Mouse (Mus musculus) MEL (cell line): Measurements from ENCODE around the gene Polr3c. TPM values are rescaled to one million over a fixed set of nuclear protein-coding genes. Genes with fewer than 3 reads are reported as not detected.

ENCODE experiments used
- DNase-seq: peaks from one replicate; pipeline ENCODE4 v3.0.0; 2011; ENCODE audit warnings: low read depth, low spot score
- H3K27ac ChIP-seq: 2 replicates; pipeline ENCODE4 v1.5.1; 2012; ENCODE audit warnings: low read depth, mild to moderate bottlenecking, control low read depth, low read length, moderate library complexity; ENCODE audit not compliant: control insufficient read depth
- H3K27me3 ChIP-seq, 2 experiments: fragments of 150-350 bp in 1 of 2; sonication (generic) in 1 of 2; 2 replicates each; pipeline ENCODE4 v1.6.1; 2012; ENCODE audit warnings: low read length in 2 of 2, mild to moderate bottlenecking in 2 of 2, improper control_type of control experiment in 1 of 2, moderate library complexity in 1 of 2; ENCODE audit not compliant: insufficient read depth in 2 of 2, control insufficient read depth in 1 of 2
- H3K36me3 ChIP-seq, 2 experiments: 2 replicates each; pipeline ENCODE4 v1.6.1; 2012 to 2014; ENCODE audit warnings: low read length in 2 of 2, improper control_type of control experiment in 1 of 2, inconsistent platforms in 1 of 2, mild to moderate bottlenecking in 1 of 2; ENCODE audit not compliant: insufficient read depth in 2 of 2, control insufficient read depth in 1 of 2
- H3K4me1 ChIP-seq, 2 experiments: fragments of 150-350 bp in 1 of 2; sonication (generic) in 1 of 2; 2 replicates each; pipeline ENCODE4 v1.6.1; 2012; ENCODE audit warnings: low read length in 2 of 2, improper control_type of control experiment in 1 of 2, mild to moderate bottlenecking in 1 of 2; ENCODE audit not compliant: insufficient read depth in 2 of 2, control insufficient read depth in 1 of 2
- H3K4me3 ChIP-seq, 2 experiments: fragments of 150-350 bp in 1 of 2; sonication (generic) in 1 of 2; 2 replicates each; pipeline ENCODE4 v1.5.1; 2012; ENCODE audit warnings: low read depth in 2 of 2, low read length in 2 of 2, mild to moderate bottlenecking in 2 of 2, moderate library complexity in 2 of 2, control low read depth in 1 of 2, improper control_type of control experiment in 1 of 2; ENCODE audit not compliant: control insufficient read depth in 1 of 2, insufficient read depth in 1 of 2
- H3K79me2 ChIP-seq: 2 replicates; pipeline ENCODE4 v1.6.1; 2012; ENCODE audit warnings: mild to moderate bottlenecking, low read length, moderate library complexity; ENCODE audit not compliant: control insufficient read depth, poor library complexity, insufficient read depth
- H3K9ac ChIP-seq: 2 replicates; pipeline ENCODE4 v1.6.1; 2012; ENCODE audit warnings: low read depth, mild to moderate bottlenecking, control low read depth, low read length, moderate library complexity; ENCODE audit not compliant: control insufficient read depth, poor library complexity, severe bottlenecking
- H3K9me3 ChIP-seq: fragments of 150-350 bp; sonication (generic); replicated peaks from 2 replicates; pipeline ENCODE4 v1.6.1; 2012; ENCODE audit warnings: mild to moderate bottlenecking, low read length, improper control_type of control experiment, moderate library complexity; ENCODE audit not compliant: insufficient read depth
- CHD1 ChIP-seq: IDR thresholded peaks from 2 replicates; pipeline ENCODE4 v1.6.1; 2012; ENCODE audit warnings: low read depth, mild to moderate bottlenecking, inconsistent platforms, low read length, improper control_type of control experiment
- E2F4 ChIP-seq: IDR thresholded peaks from 2 replicates; pipeline ENCODE4 v1.6.1; 2011; ENCODE audit warnings: low read depth, low read length, improper control_type of control experiment, borderline replicate concordance
- ELF1 ChIP-seq: IDR thresholded peaks from 2 replicates; pipeline ENCODE4 v1.6.1; 2014; ENCODE audit warnings: low read depth, mild to moderate bottlenecking, inconsistent platforms, low read length, improper control_type of control experiment, moderate library complexity
- EP300 ChIP-seq, 2 experiments: IDR thresholded peaks; 2 replicates each; pipeline ENCODE4 v1.6.1; 2011; ENCODE audit warnings: improper control_type of control experiment in 2 of 2, low read length in 2 of 2, low read depth in 1 of 2, mild to moderate bottlenecking in 1 of 2
- GATA1 ChIP-seq: IDR thresholded peaks from 2 replicates; pipeline ENCODE4 v1.6.1; 2011; ENCODE audit warnings: low read depth, low read length, improper control_type of control experiment
- HCFC1 ChIP-seq: IDR thresholded peaks from 2 replicates; pipeline ENCODE4 v1.6.1; 2012; ENCODE audit warnings: low read depth, mild to moderate bottlenecking, inconsistent platforms, low read length, improper control_type of control experiment, moderate library complexity
- JUND ChIP-seq: IDR thresholded peaks from 2 replicates; pipeline ENCODE4 v1.6.1; 2011; ENCODE audit warnings: low read depth, mild to moderate bottlenecking, improper control_type of control experiment, low read length
- MAX ChIP-seq: IDR thresholded peaks from 2 replicates; pipeline ENCODE4 v1.6.1; 2011; ENCODE audit warnings: low read length, improper control_type of control experiment
- MEF2A ChIP-seq: IDR thresholded peaks from 2 replicates; pipeline ENCODE4 v1.6.1; 2014; ENCODE audit warnings: low read depth, mild to moderate bottlenecking, inconsistent platforms, low read length, improper control_type of control experiment; ENCODE audit not compliant: poor library complexity, insufficient replicate concordance, severe bottlenecking; ENCODE audit errors: extremely low read depth
- MYB ChIP-seq: IDR thresholded peaks from 2 replicates; pipeline ENCODE4 v1.6.1; 2011; ENCODE audit warnings: mild to moderate bottlenecking, low read depth, low read length, improper control_type of control experiment
- MYC ChIP-seq: IDR thresholded peaks from 2 replicates; pipeline ENCODE4 v1.6.1; 2011; ENCODE audit warnings: low read depth, mild to moderate bottlenecking, low read length, improper control_type of control experiment, moderate library complexity
- NELFE ChIP-seq: IDR thresholded peaks from 2 replicates; pipeline ENCODE4 v1.6.1; 2011; ENCODE audit warnings: low read depth, low read length, improper control_type of control experiment
- NRF1 ChIP-seq: IDR thresholded peaks from 2 replicates; pipeline ENCODE4 v1.6.1; 2014; ENCODE audit warnings: low read depth, mild to moderate bottlenecking, inconsistent platforms, low read length, improper control_type of control experiment, moderate library complexity; ENCODE audit not compliant: poor library complexity, insufficient read depth, severe bottlenecking
- POLR2A ChIP-seq, 2 experiments: IDR thresholded peaks; 2 replicates each; pipeline ENCODE4 v1.6.1; 2011 to 2012; ENCODE audit warnings: low read length in 2 of 2, mild to moderate bottlenecking in 2 of 2, control low read depth in 1 of 2, improper control_type of control experiment in 1 of 2, low read depth in 1 of 2, moderate library complexity in 1 of 2; ENCODE audit not compliant: control insufficient read depth in 1 of 2, insufficient read depth in 1 of 2, poor library complexity in 1 of 2
- POLR2AphosphoS2 ChIP-seq: IDR thresholded peaks from 2 replicates; pipeline ENCODE4 v1.6.1; 2011; ENCODE audit warnings: low read length, improper control_type of control experiment
- RCOR1 ChIP-seq: IDR thresholded peaks from 2 replicates; pipeline ENCODE4 v1.6.1; 2012; ENCODE audit warnings: low read depth, mild to moderate bottlenecking, inconsistent platforms, low read length, improper control_type of control experiment
- SIN3A ChIP-seq: IDR thresholded peaks from 2 replicates; pipeline ENCODE4 v1.6.1; 2012; ENCODE audit warnings: low read length, improper control_type of control experiment, inconsistent platforms
- SMC3 ChIP-seq: IDR thresholded peaks from 2 replicates; pipeline ENCODE4 v1.6.1; 2011; ENCODE audit warnings: low read depth, low read length, improper control_type of control experiment
- TAL1 ChIP-seq: IDR thresholded peaks from 2 replicates; pipeline ENCODE4 v1.6.1; 2012; ENCODE audit warnings: mild to moderate bottlenecking, inconsistent platforms, low read length, moderate library complexity, mixed read lengths
- TBP ChIP-seq: IDR thresholded peaks from 2 replicates; pipeline ENCODE4 v1.8.0; 2011; ENCODE audit warnings: low read depth, low read length, improper control_type of control experiment
- UBTF ChIP-seq: IDR thresholded peaks from 2 replicates; pipeline ENCODE4 v1.6.1; 2012; ENCODE audit warnings: low read depth, mild to moderate bottlenecking, inconsistent platforms, low read length, improper control_type of control experiment, moderate library complexity, borderline replicate concordance; ENCODE audit not compliant: insufficient read depth
- USF1 ChIP-seq: IDR thresholded peaks from 2 replicates; pipeline ENCODE4 v1.6.1; 2014; ENCODE audit warnings: low read depth, mild to moderate bottlenecking, inconsistent platforms, low read length, improper control_type of control experiment, moderate library complexity
- USF2 ChIP-seq, 2 experiments: IDR thresholded peaks; 2 replicates each; pipeline ENCODE4 v1.6.1; 2011 to 2012; ENCODE audit warnings: improper control_type of control experiment in 2 of 2, low read length in 2 of 2, borderline replicate concordance in 1 of 2, inconsistent platforms in 1 of 2, low read depth in 1 of 2, mild to moderate bottlenecking in 1 of 2; ENCODE audit not compliant: insufficient read depth in 1 of 2
- ZKSCAN1 ChIP-seq: IDR thresholded peaks from 2 replicates; pipeline ENCODE4 v1.6.1; 2012; ENCODE audit warnings: low read depth, mild to moderate bottlenecking, inconsistent platforms, low read length, improper control_type of control experiment, moderate library complexity
- ZNF384 ChIP-seq: IDR thresholded peaks from 2 replicates; pipeline ENCODE4 v1.6.1; 2012; ENCODE audit warnings: low read depth, mild to moderate bottlenecking, inconsistent platforms, low read length, improper control_type of control experiment
- polyA plus RNA-seq, 2 experiments: library from polyadenylated mRNA; stranded (reverse) in 1 of 2; unstranded in 1 of 2; fragments of >175 nt in 1 of 2; fragments of >200 nt in 1 of 2; gene quantifications; 2 replicates each; pipeline versions ENCODE4 v1.2.1 to v1.2.4; 2012; ENCODE audit warnings: low replicate concordance in 2 of 2, low read depth in 1 of 2; ENCODE audit not compliant: insufficient read length in 2 of 2, insufficient read depth in 1 of 2, missing spikeins in 1 of 2
- total RNA-seq: library from RNA; depleted of rRNA; stranded (reverse); fragments of 300-350 nt; gene quantifications from 2 replicates; pipeline ENCODE4 v1.2.3, GENCODE M21; 2012

Gene Polr3c
- total and polyA plus RNA-seq, 3 experiments = 48.3 to 224 (median 122) TPM

DNA sequence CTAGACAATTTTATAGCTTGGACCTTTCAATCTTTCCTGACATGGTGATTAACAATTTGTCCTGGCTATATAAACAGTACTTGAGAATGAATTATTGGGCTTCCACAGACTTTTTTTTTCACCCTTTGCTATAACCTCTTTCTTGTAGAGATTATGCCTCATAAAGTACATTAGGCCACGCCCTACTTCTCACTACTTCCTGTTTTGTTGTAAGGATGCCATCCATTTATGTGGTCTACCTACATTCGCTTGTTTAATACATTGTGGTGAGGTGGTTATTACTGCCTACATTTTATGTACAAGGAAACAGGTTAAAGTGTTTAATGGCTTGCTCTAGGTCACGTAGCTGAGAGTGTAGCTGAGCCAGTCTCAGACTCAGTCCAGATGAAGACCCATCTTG is 52.3 kb downstream of the Polr3c start:
- no peak for TF ChIP-seq CHD1
- TF ChIP-seq RCOR1 = no peak
- TF ChIP-seq ELF1 = peak; percentile 76
- no peak for TF ChIP-seq MEF2A
- TF ChIP-seq E2F4 = peak; percentile 38; the same call in 1 of the 2 replicates
- peak; percentile 89 for TF ChIP-seq ZNF384
- 0 out of 2 replicates have a peak, but pooled peaks have one; percentile 43 for TF ChIP-seq MYC
- peak; percentile 38; the same call in 1 of the 2 replicates for TF ChIP-seq SIN3A
- no peak for TF ChIP-seq NRF1
- TF ChIP-seq USF2 (IDR thresholded peaks at IDR 0.05; ENCODE audit: borderline replicate concordance in 1 of 2, insufficient read depth in 1 of 2, low read depth in 1 of 2, low read length in 2 of 2) = no peak
- TF ChIP-seq EP300 (IDR thresholded peaks at IDR 0.05; ENCODE audit: low read depth in 1 of 2, low read length in 2 of 2) = peak in 1 of 2 experiments; percentile 69; a peak in 2 of 4 replicates
- no peak for TF ChIP-seq SMC3
- TF ChIP-seq HCFC1 = peak; percentile 41; the same call in 1 of the 2 replicates
- TF ChIP-seq TBP = 0 out of 2 replicates have a peak, but pooled peaks have one; percentile 53
- TF ChIP-seq TAL1 = no peak
- no peak for TF ChIP-seq USF1
- no peak for TF ChIP-seq UBTF
- TF ChIP-seq NELFE = no peak
- Histone ChIP-seq H3K79me2 (no peaks in the 10 kb centered on the region; the same call in 1 of the 2 replicates), H3K4me1 (peaks cover 17 to 38% of the 10 kb centered on the region in 2 experiments), H3K9ac (no peak overlapping the region), H3K27ac (no peak overlapping the region), H3K4me3 (no peak overlapping the region), H3K36me3 (peaks cover 0 to 36% of the 10 kb centered on the region in 2 experiments; a peak in 2 of 4 replicates), H3K9me3 (no peaks in the 10 kb centered on the region), H3K27me3 (no peaks in the 10 kb centered on the region)
- peak; percentile 94 for DNase-seq

DNA sequence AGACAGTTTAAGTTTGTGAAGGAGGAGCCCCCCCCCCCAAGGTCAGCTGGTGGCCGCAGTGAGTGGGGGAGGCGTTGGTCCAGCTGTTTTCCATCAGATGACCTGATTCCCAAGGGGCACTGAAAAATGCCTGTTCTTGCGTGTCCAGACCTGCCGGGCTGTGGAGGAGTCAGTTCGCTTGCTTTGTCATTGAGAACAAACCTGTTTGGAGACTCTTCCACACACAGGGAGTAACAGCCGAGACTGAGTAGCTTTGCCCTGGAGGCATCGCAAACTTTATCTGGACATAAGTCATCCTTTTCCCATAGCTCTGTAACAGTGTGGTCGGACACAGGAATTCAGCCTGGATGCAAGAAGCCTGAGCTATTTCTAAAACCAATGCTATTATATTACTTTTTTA is 53.0 kb downstream of the Polr3c start:
- Histone ChIP-seq H3K9ac (no peak overlapping the region), H3K79me2 (no peaks in the 10 kb centered on the region; the same call in 1 of the 2 replicates), H3K27ac (no peak overlapping the region), H3K36me3 (peaks cover 0 to 33% of the 10 kb centered on the region in 2 experiments; a peak in 2 of 4 replicates), H3K9me3 (no peaks in the 10 kb centered on the region), H3K27me3 (no peaks in the 10 kb centered on the region), H3K4me1 (peaks cover 15 to 35% of the 10 kb centered on the region in 2 experiments), H3K4me3 (no peak overlapping the region)
- TF ChIP-seq SIN3A (no peak), HCFC1 (no peak), ZKSCAN1 (no peak), SMC3 (no peak), E2F4 (no peak), NELFE (no peak), MAX (no peak), JUND (no peak), MYB (no peak), RCOR1 (no peak), TBP (no peak), USF1 (no peak), ZNF384 (no peak), MYC (no peak), POLR2A (IDR thresholded peaks at IDR 0.05; ENCODE audit: control insufficient read depth in 1 of 2, insufficient read depth in 1 of 2, low read depth in 1 of 2, low read length in 2 of 2, poor library complexity in 1 of 2) (no peak), GATA1 (no peak), POLR2AphosphoS2 (no peak)
- no peak for DNase-seq
